Mouse (Mus musculus): ENCODE measurements around the gene Akr1c18.
"Not testable (repeated sequence)": the region's sequence is repeated elsewhere in the genome, so short reads cannot be mapped to it uniquely, and the experiment has no call there.

Gene Akr1c18

DNA sequence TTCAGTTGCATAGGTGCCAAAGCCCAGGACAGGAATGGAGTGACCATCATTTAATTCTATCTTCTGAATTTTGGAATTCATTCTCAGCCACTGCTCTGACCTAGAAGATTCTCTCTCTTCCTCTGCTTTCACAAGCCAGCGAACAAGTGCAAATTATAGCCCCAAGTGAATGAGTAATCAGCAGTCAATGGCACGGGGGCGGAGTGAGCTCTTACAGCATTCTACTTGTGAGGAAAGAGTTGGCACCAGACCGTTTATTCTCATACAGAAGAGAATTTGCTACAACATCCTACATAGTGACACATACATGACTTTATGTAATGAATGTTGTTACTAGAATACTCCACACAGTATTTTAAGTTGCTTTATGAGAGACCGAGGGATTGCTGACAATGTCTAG lies at the start of gene Akr1c18:
TSS of gene Akr1c18 (minus strand) at position 137 of the 400 bp plus-strand sequence.
- no peak for DNase-seq

DNA sequence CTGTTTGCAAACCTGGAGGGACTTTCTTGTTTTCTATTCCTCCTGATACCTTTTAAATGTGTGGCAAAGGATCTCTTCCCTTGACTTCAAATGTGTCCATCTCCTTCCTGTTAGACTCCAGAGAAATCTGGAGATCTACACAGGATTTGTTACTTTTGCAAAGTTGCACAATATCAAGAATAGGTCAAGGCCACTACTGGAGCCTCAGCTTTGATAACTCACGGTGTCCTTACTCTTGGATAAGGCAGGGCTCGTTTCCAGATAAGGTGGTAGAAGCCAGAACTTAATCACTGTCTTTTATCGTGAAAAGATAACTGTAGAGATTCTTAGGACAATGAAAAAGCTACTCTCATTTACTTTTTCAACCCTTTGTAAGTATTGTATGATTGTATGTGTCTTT lies 42.1 kb upstream of the Akr1c18 start:
- DNase-seq, result no peak

DNA sequence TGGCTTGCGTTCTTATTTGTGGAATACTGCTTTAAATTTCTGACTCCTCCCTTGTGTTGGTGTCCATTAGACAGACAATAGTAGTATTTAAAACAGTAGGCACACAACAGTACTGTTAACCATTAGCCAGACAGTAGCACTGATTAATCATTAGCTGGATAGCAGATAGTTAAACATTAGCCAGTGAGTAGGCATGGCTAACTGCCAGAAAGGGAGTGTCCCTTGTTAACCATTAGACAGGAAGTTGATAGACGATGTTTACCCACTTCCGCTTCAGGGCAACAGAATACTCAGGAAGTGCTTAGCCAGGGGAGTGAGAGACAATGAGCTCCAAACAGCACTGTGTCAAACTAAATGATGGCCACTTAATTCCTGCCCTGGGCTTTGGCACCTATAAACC lies 40.5 kb upstream of the Akr1c18 start, which contains the start of gene Akr1c13:
TSS of gene Akr1c13 (plus strand) at position 247 of the 400 bp plus-strand sequence.
- DNase-seq, result peak; percentile 7

DNA sequence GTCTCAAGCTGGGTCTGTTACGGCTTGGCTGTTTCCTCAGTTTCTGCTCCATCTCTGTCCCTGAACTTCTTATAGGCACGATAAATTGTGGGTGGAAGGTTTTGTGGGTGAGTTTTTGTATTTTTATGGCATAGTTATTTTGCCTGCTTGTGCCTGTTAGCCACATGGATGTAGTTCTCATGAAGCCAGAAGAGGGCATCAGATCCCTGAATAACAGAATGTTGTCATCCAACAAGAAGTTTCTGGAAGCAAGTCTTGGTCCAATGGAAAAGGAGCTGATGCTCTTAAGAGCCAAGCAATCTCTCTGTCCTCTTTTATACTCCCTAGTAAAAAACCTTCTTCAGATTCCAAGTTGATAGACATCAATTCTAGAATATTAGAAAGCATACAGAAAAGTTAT lies 37.7 kb upstream of the Akr1c18 start:
- peak; percentile 13 for DNase-seq

DNA sequence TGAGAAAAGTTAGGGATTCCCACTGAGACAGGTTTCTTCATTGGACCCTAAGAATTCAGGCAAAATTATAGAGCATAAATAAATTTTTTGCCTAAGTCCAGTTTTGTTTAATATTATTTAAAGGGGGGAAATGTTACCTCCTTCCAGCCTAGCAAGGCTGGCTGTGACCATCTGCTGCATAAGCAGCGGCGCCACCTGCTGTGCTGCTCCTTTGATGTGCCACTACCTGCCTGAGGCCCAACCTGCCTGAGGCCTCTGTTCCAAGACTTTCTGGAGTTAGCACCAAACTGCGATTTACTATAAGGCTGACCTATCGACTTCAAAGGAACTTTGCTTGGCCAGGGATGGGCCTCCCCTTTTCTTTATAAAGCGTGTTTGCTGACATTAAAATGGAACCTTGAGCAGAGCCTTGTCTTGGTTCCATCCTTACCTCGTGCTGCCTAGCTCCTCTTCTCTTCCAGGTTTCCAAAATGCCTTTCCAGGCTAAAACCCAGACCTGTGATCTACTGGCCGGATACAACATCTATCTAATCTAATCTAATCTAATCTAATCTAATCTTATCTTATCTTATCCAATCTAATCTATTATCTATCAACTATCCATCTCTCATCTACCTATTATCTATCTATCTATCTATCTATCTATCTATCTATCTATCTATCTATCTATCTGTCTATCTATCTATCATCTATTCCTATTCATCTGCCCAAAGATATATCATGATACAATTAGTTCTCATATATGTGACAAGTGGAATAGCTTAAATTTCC lies 36.4 kb upstream of the Akr1c18 start:
- DNase-seq, result peak; percentile 10

DNA sequence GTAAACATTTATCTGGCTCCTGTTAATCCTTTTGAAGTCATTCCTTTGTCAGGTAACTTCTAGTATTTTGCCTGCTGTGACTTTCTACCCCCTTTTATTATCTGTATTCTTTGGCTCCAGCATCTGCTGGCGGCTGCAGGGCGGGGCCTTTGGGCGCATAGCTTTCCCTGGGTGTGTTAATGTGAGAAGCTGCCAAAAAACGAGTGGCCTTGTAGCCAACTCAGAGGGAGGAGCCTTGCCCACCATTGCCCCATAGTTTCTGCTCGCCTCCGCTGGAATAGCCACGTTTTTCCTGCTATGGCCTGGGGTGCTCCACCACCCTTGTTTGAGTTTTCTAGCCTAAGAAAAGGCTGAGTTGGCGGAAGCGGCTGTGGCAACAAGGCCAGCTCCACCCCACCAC lies 32.7 kb upstream of the Akr1c18 start:
- DNase-seq, result no peak

DNA sequence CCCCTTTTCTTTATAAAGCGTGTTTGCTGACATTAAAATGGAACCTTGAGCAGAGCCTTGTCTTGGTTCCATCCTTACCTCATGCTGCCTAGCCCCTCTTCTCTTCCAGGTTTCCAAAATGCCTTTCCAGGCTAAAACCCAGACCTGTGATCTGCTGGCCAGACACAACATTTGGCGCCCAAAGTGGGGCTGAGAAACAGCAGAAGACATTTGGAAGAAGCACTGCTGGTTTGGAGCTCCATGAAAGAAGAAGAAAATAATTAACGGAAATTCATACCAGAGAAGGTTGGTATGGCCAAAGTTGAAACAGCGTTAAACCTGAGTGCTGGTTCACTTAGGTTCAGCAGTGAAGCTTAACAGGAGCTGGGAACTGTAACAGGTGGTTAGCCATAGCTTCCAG lies 30.9 kb upstream of the Akr1c18 start:
- DNase-seq, result not testable (repeated sequence)

DNA sequence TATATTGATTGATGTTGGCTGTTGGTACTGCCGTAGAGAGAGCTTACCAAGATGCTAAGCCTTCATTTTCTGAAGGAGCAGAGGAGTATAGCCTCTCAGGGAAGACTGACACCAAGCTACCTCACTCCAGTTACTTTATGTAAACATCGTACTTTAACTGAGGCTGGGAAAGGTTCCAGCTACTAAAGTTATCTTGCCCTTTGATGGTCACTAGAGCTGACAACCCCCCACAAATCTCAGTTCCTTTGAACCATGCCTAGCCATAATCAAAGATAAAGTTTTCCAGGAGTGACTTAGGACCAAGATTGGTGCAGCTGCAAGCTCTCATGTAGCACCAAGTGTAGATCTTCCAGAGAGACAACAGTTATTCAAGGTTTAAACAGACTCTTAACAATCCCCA lies 22.5 kb upstream of the Akr1c18 start:
- DNase-seq, result peak; percentile 2

DNA sequence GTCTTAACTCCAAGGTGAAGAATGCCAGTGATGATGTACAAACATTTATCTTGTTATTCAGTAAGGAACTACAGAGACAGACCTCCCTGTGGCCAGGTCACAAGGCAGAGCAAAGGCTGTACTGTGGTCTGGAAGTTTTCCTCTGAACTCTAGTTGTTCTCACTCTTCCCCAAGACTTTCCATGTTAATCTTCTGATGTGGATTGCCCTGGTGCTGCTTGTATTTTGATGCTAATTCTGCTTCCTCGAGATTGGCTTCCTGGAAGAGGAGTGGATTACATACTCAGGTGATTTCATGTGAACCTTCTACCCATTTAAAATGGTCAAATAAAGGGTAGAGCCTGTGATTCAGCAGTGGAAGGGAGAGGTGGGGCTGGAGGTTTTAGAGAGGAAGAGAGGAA lies 17.6 kb upstream of the Akr1c18 start:
- DNase-seq, result no peak

DNA sequence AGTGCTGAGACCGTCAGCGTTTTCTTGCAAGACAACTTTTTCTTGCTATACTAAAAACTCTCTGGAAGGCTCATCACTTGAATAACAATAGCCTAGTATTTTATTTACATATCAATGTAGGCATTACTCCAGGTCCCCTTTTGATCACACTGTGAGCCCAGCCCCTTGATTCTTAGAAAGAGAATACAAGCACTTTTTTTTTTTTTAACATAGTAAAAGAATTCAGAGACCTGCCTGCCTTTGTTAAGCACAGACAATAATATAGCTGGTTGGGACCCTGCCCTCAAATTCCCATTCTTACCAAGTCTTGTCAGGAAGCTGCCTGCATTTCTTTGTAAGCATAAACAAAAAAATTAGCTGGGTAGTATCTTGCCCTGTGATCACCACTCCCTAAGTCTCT lies 4.8 kb upstream of the Akr1c18 start:
- no peak for DNase-seq

DNA sequence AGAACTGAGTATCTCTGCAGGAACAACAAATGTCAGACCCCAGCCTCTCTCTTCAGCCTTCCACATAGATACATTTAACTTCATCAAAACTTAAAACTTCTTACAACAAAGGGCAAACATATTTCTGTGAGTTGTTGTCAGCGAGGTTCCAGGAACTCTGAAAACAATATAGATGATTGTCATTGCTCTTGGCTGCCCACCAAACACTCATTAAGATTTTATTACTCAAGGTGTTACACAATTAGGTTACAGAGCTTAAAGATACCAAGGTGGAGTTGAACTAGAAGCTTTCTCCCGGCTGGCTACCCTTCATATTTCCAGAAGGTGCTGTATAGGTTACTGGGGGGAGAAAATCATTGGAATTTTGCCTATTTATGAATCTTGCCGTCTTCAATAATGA lies 3.1 kb upstream of the Akr1c18 start:
- DNase-seq, result no peak

DNA sequence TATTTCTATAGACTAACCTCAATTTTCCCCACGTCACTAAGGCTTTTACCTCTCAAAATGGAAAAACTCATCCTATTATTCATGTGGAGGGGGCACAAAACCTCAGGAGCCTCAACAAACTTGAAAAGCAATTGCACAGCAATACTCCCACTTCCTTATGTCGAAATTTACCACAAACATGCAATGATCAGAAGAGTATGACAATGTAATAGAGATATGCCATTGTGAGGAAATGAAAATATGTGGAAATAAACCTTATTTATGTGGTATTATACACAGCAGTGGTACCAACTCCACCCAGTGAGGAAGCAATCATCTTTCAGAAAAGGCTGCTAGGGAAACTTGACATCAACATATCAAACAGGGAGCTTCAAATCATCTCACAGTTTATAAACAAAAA lies 2.5 kb upstream of the Akr1c18 start:
- no peak for DNase-seq

DNA sequence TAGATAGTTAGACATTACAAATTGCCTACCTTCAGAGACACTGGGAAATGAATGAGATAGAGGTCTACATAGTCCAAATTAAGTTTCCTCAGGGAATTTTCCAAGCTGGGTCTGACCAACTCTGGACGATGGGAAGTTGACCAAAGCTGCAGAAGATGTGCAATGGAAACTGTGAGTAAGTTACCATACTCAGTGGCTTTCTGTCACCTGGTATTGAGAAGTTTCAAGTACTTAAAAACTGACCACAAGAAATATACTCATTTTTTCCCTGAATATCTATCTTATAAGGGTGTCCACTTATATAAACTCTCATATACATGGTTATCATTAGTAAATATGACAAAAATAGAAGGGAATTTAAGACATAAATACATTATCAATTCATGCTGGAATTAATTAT lies 6.2 kb downstream of the Akr1c18 start:
- no peak for DNase-seq

DNA sequence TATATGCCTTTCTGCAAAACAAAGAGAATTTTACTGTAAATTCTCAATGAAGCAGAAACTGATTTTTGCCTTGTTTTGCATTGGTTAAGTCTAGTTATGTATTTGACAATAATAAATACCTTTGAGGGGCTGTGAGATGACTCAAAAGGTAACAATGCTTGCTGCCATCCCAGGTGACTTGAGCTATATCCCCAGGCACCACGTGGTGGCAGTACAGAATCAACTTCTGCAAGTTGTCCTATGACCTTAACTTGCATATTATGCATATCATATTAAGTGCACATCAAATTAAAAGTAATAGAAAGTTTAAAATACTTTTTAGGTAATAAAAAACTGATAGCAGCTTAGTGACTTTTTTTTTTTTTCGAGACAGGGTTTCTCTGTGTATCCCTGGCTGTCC lies 17.4 kb downstream of the Akr1c18 start:
- DNase-seq, result peak; percentile 17

DNA sequence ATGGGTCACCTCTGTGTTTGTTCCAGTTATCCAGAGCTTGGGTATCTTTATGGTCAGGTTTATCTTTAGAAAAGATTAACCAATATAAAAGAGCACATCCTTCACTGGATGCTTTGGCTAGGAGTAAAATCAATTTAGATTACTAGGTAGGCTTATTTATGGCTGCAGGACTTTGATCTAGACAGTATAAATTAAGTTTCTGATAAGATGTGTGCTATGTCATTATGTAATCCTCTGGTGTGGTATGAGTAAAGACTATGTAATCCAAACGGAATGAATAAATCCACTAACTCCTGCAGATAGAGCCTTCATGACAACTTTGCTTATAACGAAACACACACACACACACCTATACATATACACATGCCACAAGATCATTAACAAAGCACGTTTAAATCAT lies 18.7 kb downstream of the Akr1c18 start:
- no peak for DNase-seq

DNA sequence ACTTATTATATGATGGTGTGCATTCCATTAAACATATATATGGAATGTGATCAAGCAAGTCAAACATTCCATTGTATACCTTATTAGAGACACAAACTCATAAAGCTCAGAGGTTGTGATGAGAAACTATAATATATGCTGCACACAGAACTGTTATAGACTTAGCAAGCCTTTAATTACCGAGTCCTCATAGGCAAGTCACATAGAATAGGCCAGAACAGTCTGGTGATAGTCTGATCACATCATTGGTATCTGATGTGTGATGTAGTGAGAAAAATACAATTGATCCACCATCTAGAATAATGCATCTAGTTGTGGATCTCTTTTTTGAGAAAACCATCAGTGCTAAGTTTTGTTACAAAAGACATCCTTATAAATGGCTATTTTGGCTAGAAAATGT lies 19.1 kb downstream of the Akr1c18 start:
- DNase-seq, result no peak

DNA sequence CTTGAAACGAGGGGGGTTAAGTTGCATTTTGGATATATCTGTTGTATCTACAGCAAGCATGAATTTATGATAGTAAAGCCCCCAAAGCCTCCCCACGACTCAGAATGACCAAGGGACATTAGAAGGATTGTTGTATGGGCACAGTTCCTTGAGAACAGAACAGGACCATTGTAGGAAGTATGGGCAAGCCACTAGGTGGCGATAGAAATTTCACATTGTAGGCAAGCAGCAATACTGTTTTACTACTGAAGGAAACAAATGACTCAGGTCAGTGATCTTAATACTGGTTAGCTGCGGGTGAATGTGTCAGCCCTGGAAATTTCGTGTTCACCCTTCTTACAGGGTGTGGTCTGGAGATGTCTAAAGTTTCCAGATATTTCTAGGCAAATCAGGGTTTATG lies 21.4 kb downstream of the Akr1c18 start:
- DNase-seq, result peak; percentile 48

DNA sequence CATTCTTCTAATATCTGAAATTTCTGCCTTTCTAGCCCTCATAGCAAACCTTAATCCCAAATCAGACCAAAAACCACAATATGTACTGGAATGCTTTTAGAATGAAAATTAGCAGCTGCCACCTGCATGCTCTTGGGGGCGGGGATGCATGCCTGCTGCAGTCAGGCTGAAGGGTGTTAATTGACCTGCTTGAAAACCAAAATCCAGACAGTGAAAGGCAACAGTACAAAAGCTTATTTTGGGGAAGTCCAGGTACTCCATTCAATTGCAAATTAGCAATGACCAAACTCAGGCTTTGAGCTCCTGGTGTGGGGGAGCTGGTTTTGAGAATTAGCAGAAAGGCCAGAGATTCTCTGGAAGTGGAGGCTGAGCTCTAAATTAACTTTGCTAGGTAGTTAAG lies 24.6 kb downstream of the Akr1c18 start:
- DNase-seq, result not testable (repeated sequence)

DNA sequence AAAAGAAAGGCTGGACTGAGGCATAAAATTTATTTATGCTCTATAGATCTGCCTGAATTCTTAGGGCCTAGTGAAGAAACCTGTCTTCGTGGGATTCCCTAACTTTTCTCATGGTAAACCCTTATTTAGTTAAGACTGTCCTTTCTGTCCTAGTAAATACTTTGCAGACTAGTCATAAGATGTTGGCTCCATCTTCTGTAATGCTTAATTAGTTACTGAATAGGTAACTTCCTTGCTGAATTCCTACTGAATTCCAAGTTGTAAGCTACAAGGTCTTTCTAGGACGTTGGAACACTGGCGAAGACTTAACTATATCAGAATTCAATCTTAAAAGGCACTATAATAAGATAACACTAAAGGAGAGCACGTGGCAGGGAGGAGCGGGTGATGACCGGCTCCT lies 26.0 kb downstream of the Akr1c18 start:
- DNase-seq, result not testable (repeated sequence)

DNA sequence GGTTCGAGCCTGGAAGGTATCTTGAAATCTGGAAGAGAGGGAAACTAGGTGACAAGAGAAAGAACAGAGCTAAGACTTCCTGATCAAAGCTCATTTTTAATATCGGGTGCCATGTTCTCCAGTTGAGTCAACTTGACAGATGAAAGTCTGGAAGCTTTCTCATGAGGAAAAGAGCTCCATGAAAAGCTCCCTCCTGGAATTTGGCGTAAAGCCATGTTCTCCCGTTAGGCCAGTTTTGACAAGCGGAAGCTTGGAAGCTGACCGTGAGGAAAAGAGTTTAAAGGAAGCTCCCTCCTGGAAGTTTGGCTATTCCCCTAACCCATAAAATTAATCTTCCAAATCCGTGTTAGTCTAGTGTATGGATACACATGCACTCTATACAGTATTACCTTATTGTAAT lies 27.3 kb downstream of the Akr1c18 start:
- DNase-seq, result no peak

DNA sequence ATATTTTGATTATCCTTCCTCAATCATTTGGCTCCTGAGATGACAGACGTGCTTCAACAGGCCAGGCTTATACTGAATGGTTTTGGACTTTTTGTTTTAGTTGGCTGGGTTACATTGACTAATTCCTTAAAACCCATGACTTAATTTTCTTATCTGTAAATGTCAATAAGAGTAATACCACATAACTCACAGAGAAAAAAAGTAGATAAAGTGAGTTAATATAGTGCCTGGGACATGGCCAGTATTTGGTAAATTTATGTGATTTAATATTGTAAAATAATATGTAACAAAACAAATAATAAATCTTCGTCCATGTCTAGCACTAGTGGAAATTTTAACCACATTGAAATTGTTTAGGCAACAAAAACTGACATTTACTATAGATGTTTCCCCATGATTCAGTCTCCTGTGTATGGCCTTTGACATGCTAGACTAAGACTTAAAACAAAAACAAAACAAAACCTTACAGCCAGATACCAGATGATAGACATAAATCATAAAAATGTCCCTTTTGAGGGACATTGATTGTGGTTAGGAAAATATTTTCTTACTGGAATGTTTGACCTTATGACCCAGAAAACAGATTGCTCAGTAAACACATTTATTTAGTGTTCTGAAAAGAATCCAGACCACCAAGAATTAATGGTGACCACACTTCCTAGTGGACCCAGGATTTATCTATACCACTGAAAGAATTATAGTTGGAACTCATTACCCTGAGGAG lies 31.1 kb downstream of the Akr1c18 start:
- DNase-seq, result peak; percentile 2

DNA sequence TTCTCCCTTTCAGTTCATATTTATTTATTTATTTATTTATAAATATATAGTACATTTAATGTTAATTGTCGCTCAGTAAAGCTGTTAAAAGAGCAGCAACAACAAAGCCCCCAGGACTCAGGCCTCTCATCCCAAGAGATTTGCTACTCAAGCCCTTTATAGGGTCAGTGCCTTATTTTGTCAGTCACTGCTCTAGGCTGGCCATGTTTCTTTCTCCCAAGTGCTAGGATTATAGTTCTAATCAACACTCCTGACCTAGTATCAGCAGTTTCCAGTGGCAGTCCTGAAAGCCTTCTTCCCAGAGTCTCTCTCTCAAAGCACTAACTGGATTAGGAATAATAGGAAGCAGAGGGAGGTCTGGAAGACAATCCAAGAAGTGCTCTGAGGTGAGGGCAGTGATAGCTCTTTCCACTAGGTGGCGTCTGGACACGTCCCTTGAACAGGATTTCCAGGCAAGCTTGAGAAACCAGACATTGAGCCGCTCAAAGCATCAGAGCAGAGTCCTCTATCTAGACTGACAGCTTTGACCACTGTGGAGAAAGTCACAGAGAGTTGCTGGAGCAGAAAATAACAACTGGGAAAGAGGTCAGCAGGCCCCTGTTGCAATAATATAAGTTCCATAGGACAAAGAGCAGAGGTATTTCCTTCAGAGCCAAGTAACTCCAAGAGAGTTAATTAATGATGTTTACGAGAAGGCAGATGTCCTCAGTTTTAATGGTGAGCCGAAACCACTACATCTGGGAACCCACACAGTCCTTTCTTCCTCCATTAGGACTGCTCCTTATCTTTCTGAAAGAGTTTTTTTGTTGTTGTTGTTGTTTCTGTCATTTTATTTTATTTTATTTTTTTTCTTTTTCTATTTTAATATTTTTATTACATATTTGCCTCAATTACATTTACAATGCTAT lies 39.9 kb downstream of the Akr1c18 start:
- peak; percentile 84 for DNase-seq

DNA sequence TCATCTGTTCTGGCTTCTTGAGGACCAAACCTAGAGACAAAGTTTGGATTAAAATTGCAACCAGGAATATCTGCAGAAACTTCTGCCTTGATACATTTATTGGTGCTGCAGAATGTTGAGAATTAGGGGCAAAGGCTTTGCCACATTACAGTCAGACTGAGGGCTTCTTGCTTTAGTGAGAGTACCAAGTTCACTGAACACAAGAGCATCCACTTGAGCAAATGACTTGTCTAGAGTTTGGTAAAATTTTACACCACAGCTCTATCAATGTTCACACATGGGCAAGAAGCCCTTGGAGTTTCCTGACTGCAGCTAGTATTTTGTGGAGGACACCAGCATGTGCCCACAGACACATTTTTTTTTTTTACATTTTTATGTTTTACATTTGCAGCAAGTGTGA lies 47.7 kb downstream of the Akr1c18 start:
- no peak for DNase-seq

Data from embryo, embryonic 11 days (tissue).